Mouse (Mus musculus) E14TG2a.4 (cell line): ENCODE data around the gene Ccdc85b.

ENCODE experiments used
- H3K27me3 ChIP-seq: 2 replicates; pipeline ENCODE4 v1.6.1; 2014; ENCODE audit warnings: low read length, control low read depth; ENCODE audit not compliant: insufficient read depth
- H3K36me3 ChIP-seq: 2 replicates; pipeline ENCODE4 v1.6.1; 2014; ENCODE audit warnings: low read length, control low read depth; ENCODE audit not compliant: insufficient read depth
- H3K4me1 ChIP-seq: replicated peaks from 2 replicates; pipeline ENCODE4 v1.6.1; 2014; ENCODE audit warnings: low read depth, low read length, control low read depth
- H3K4me3 ChIP-seq: replicated peaks from 2 replicates; pipeline ENCODE4 v1.5.1; 2014; ENCODE audit warnings: mild to moderate bottlenecking, low read length
- H3K9me3 ChIP-seq: 2 replicates; pipeline ENCODE4 v1.6.1; 2014; ENCODE audit warnings: low read length, control low read depth
- CTCF ChIP-seq: conservative IDR thresholded peaks from 2 replicates; pipeline ENCODE4 v1.5.1; 2014; ENCODE audit warnings: low read length
- NANOG ChIP-seq: IDR thresholded peaks from 2 replicates; pipeline ENCODE4 v1.6.1; 2014; ENCODE audit warnings: borderline replicate concordance, low read length, mixed read lengths
- POU5F1 ChIP-seq: IDR thresholded peaks from 2 replicates; pipeline ENCODE4 v1.6.1; 2014; ENCODE audit warnings: low read length, borderline replicate concordance

Ccdc85b gene

GRCm38 (mm10) chr19:5455568-5455967 is 2.1 kb downstream of the Ccdc85b start:
- Histone ChIP-seq H3K4me3 (peak overlapping the region; percentile 95), H3K9me3 (no peaks in the 10 kb centered on the region), H3K36me3 (peaks cover 33% of the 10 kb centered on the region), H3K27me3 (peaks cover 25% of the 10 kb centered on the region), H3K4me1 (peaks cover 54% of the 10 kb centered on the region)
- TF ChIP-seq NANOG (no peak), POU5F1 (no peak), CTCF (no peak)

GRCm38 (mm10) chr19:5455037-5455436 is 2.7 kb downstream of the Ccdc85b start:
- Histone ChIP-seq H3K4me1 (peaks cover 52% of the 10 kb centered on the region), H3K4me3 (peak overlapping the region; percentile 95), H3K9me3 (no peaks in the 10 kb centered on the region), H3K36me3 (peaks cover 33% of the 10 kb centered on the region), H3K27me3 (peaks cover 31% of the 10 kb centered on the region)
- TF ChIP-seq NANOG (no peak), POU5F1 (no peak), CTCF (no peak)

GRCm38 (mm10) chr19:5451766-5452165 is 5.9 kb downstream of the Ccdc85b start:
- Histone ChIP-seq H3K27me3 (peaks cover 57% of the 10 kb centered on the region), H3K4me1 (peaks cover 52% of the 10 kb centered on the region), H3K4me3 (no peak overlapping the region), H3K9me3 (no peaks in the 10 kb centered on the region), H3K36me3 (peaks cover 33% of the 10 kb centered on the region)
- TF ChIP-seq CTCF = no peak
- TF ChIP-seq POU5F1 = no peak
- no peak for TF ChIP-seq NANOG

GRCm38 (mm10) chr19:5449673-5450072 is 8.0 kb downstream of the Ccdc85b start:
- Histone ChIP-seq H3K27me3 (peaks cover 70% of the 10 kb centered on the region), H3K9me3 (no peaks in the 10 kb centered on the region), H3K36me3 (peaks cover 21% of the 10 kb centered on the region), H3K4me3 (no peak overlapping the region), H3K4me1 (peaks cover 37% of the 10 kb centered on the region)
- TF ChIP-seq POU5F1 (no peak), NANOG (no peak), CTCF (no peak)

- Histone ChIP-seq H3K9me3 (no peaks in the 10 kb centered on the region), H3K36me3 (peaks cover 10% of the 10 kb centered on the region), H3K4me3 (peak overlapping the region; percentile 83), H3K27me3 (peaks cover 73% of the 10 kb centered on the region), H3K4me1 (peaks cover 30% of the 10 kb centered on the region)
- TF ChIP-seq NANOG (no peak), CTCF (no peak), POU5F1 (no peak)
These were observed 9.1 kb downstream of the Ccdc85b start for GRCm38 (mm10) chr19:5448354-5449150.

GRCm38 (mm10) chr19:5447515-5448353 is 10.0 kb downstream of the Ccdc85b start, which contains the start of gene Fosl1:
TSS of gene Fosl1 (plus strand) at chr19:5447547.
- peaks cover 30% of the 10 kb centered on the region for H3K4me1 ChIP-seq
- peak within 1 kb of the TSS; percentile 83 for H3K4me3 ChIP-seq
- peaks cover 73% of the 10 kb centered on the region for H3K27me3 ChIP-seq
- peaks cover 6% of the 10 kb centered on the region; the same call in 1 of the 2 replicates for H3K36me3 ChIP-seq
- no peaks in the 10 kb centered on the region for H3K9me3 ChIP-seq
- TF ChIP-seq POU5F1 (no peak), CTCF (no peak), NANOG (no peak)

GRCm38 (mm10) chr19:5445747-5446146 is 11.9 kb downstream of the Ccdc85b start:
- peaks cover 65% of the 10 kb centered on the region for H3K27me3 ChIP-seq
- no peaks in the 10 kb centered on the region for H3K9me3 ChIP-seq
- TF ChIP-seq POU5F1 (no peak), CTCF (no peak), NANOG (no peak)
- peaks cover 26% of the 10 kb centered on the region for H3K4me1 ChIP-seq
- no peak overlapping the region for H3K4me3 ChIP-seq
- H3K36me3 ChIP-seq = no peaks in the 10 kb centered on the region

GRCm38 (mm10) chr19:5444954-5445353 is 12.7 kb downstream of the Ccdc85b start:
- H3K4me1 ChIP-seq = peaks cover 26% of the 10 kb centered on the region
- no peak overlapping the region for H3K4me3 ChIP-seq
- no peaks in the 10 kb centered on the region for H3K36me3 ChIP-seq
- H3K27me3 ChIP-seq = peaks cover 57% of the 10 kb centered on the region
- TF ChIP-seq CTCF = no peak
- H3K9me3 ChIP-seq = peaks cover 6% of the 10 kb centered on the region
